Mouse (Mus musculus): ENCODE results near the gene Dlg5.

GRCm38 (mm10) chr14:24282276-24282675 is 36.6 kb upstream of the Dlg5 start:
- no peak for TF ChIP-seq GATA1 (IDR thresholded peaks at IDR 0.05; ENCODE audit: borderline replicate concordance, low read length)
- TF ChIP-seq FLI1 (IDR thresholded peaks at IDR 0.05; ENCODE audit: low read length): no peak
